Mouse (Mus musculus) urinary bladder, postnatal 36 days (tissue): Measurements from ENCODE around the gene Lrrc58.
A peak's percentile ranks its signal among the peaks of the same experiment; 100 is the strongest.

Experiments
- DNase-seq, 2 experiments: peaks; one replicate each; pipeline ENCODE4 v3.0.0; 2022; ENCODE audit warnings: low spot score in 2 of 2, mixed read lengths in 1 of 2

The Lrrc58 gene

GRCm38 (mm10) chr16:37868506-37869469 lies 599 bp downstream of the Lrrc58 start:
- DNase-seq: peak; percentile 20 to 28

GRCm38 (mm10) chr16:37869470-37870231 lies 1.5 kb downstream of the Lrrc58 start:
- no peak for DNase-seq

DNA sequence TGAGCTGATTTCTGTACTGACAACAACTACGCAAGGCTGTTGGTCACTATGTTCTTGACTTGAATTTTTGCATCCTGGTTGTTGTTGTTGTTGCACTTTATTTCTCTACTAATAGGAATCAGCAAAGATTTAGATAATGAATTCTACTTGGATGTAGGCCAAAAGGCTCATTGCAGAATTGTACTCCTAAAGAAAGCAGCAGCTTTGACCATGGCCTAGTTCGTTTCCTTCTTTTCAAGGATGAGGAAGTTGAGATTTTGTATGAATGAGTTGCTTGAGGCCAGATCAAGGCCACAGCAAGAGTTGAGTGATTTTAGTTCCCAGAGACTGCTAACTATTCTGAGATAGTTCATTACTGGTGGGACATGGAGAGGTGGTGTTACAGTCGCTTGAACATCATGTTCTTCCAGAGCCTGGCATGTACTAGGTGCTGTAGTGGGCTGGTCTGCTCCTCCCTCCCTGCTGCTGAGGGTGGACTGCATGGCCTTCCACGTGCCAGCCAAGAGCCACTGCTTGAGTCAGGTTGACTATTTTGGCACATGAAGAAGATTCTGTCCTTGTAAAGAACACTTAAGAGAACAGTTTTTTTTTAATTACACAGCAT lies 3.0 kb downstream of the Lrrc58 start:
- peak in 1 of 2 experiments; percentile 25 for DNase-seq

GRCm38 (mm10) chr16:37874501-37875235 lies 6.5 kb downstream of the Lrrc58 start:
- no peak for DNase-seq

DNA sequence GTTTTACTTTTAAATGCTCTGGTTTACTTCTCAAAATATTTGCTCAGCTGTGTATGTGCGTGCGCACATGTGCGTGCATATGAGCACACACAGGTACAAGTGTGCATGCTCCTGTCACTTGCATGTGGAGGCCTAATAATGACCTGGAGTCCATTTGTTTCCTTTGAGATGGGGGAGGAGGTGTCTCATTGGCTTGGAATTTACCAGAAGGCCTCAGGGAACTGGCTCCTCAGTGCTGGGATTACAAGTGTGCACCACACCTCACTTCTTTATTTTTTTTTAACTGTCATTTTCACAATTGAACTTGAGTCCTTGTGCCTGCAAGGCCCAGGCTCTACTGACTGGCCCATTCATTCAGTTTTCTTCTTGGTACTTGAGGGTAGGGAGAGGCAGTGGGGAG lies 9.2 kb downstream of the Lrrc58 start:
- DNase-seq: no peak

GRCm38 (mm10) chr16:37878951-37879505 lies 10.8 kb downstream of the Lrrc58 start:
- DNase-seq: no peak

DNA sequence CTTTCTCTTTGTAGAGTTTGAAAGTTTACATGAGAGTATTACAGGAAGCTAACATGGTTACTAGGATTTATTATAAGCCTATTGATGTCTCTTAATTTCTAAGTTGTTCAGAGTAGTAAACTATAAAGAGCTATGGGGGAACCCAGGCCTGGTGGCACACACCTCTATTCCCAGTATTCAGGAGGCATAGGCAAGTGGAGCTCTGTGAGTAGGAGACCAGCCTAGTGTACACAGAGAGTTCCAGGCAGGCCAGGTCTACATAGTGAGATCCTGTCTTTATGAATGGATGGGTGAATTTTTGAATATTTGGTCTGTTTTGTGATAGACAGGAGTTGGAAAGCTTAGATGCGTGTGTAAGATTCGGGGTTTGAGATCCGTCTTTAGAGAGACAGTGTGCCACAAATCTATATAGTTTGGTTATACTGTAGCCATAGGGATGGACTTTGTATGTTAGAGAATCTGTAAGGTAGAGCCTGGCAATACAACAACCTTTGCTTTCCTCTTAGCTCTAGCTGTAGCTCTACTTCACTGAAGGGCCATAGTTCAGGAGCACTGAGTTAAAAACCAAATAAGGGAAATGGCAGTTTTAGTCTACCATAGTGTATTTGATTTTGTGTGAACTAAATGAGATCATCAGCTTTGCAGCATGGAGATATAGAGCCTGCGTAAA lies 11.7 kb downstream of the Lrrc58 start:
- DNase-seq: no peak

- no peak for DNase-seq
These were observed 13.0 kb downstream of the Lrrc58 start for GRCm38 (mm10) chr16:37881168-37881567.

- no peak for DNase-seq
These were observed 20.8 kb downstream of the Lrrc58 start for GRCm38 (mm10) chr16:37888986-37889385.

- no peak for DNase-seq
These were observed 24.5 kb downstream of the Lrrc58 start for GRCm38 (mm10) chr16:37892667-37893066.

DNA sequence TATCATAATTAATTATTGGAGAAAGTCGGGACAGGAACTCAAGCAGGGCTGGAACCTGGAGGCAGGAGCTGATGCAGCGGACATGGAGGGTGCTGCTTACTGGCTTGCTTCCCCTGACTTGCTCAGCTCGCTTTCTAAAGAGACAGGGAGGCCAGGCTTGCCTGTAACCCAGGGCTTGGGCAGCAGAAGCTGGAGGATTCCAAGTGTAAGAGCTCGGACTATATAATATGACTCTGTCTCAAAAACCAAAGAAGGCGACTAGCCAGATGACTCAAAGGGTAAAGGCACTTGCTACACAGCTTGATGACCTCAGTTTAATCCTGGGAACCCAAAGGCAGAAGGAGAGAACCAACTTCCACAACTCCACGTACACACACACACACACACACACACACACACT lies 25.2 kb downstream of the Lrrc58 start:
- no peak for DNase-seq

DNA sequence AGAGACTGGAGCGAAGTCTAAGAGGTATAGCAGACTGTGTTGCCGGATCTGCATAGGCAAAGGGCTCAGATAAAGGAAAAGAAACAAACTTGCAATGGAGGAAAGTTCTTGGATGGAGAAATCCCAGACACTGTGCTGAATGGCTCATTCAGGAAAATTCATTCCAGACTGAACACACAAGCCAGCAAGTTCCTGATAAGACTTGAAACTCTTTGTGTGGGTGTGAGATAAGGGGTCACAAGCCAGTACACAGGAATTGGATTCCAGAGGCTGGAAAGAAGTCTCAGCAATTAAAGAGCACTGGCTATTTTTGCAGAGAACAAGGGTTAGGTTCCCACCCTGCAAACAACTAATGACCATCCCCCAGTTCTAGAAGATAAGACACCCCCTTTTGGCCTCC lies 25.8 kb downstream of the Lrrc58 start:
- DNase-seq: no peak

DNA sequence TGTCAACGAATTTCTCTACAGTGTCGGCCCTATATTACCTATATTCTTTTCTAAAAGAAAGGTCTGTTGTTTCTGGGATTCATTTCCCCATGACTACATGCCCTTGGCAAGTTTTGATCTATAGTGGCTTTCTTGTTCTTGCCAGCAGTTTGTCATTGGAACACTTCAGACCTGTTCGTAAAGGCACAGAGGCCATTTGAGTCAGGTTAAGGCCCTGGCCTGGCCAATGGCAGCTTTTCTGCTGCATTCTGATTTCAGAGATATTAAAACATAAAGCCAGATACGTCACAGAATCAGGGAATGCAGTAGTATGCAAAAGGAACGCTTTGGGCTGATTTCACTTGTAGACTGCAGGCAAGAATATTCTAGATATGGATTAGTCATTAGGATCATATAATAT lies 30.6 kb downstream of the Lrrc58 start:
- no peak for DNase-seq

DNA sequence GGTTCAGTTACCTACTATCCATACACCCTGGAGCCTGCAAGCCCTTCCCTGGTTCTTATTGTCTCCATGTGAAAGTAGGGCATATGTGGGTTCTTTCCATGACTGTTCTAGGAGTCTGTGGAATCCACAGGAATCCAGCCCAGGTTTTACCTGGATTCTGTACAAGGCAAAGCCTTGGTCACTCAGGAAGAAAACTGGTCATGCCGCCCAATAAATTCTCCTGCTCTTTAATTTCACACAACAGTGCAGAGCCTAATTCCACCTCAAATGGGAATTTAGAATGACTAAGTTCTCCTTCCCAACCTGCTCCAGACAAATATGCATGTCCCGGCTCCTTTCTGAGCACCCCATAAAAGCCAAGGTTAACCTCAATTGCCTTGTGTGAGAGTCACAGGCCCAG lies 31.2 kb downstream of the Lrrc58 start:
- DNase-seq: no peak

DNA sequence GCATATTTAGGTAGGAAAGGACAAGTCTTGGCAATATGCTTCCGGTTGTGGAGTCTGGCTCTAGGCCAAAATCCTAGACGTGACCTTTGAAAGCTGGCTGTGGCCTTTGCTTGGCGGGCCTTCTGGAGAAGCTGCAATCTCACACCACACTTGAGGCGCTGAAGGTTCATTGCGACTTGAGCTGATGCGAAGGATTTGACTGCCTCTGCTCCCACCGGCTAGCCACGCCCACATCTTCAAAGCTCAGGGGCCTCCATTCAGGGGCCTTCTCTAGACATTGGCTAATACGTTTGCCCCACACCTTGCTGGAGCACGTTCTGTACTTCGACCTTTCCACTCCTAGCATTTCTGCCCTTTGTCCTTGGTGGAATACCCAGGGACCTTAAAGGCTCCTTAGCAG lies 33.1 kb downstream of the Lrrc58 start:
- DNase-seq: no peak

GRCm38 (mm10) chr16:37906456-37906855 lies 38.3 kb downstream of the Lrrc58 start:
- no peak for DNase-seq

GRCm38 (mm10) chr16:37911086-37911485 lies 42.9 kb downstream of the Lrrc58 start:
- no peak for DNase-seq

DNA sequence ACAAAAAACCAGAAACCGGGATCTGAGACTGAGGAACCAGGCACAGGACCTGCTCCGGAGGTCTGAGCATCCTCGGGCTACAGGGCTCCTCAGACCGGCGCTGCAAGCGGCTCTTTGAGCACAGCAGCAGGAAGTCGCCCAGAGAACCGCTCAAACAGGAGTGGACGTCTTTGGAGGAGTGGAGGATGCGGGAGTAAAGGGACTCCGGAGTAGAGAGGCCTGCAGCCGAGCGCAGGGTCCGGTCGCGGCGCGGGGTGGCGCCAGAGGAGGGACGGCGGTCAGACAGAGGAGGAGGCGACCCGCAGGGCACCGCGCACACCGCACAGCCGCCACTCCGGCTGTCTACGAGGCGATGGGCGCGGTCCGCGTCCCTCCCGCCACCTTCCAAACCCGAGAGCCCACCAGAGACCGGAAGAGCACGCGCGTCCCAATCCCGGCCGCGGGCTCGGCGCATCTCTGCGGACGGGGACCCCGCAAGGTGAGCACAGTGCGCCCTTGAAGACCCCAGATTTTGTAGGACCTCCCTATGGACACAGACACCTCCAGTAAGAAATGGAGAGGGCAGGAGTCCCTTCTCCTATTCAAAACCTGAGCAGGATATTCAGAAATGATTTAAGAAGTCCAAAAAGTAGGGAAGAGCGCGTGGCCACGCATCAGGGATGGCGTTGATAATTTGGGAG lies 48.1 kb downstream of the Lrrc58 start, which contains the start of gene Gpr156:
TSS of gene Gpr156 (plus strand) at position 359 of the 680 bp plus-strand sequence.
- DNase-seq: peak; percentile 8 to 16

- DNase-seq: no peak
These were observed 48.6 kb downstream of the Lrrc58 start for GRCm38 (mm10) chr16:37916818-37917201.

DNA sequence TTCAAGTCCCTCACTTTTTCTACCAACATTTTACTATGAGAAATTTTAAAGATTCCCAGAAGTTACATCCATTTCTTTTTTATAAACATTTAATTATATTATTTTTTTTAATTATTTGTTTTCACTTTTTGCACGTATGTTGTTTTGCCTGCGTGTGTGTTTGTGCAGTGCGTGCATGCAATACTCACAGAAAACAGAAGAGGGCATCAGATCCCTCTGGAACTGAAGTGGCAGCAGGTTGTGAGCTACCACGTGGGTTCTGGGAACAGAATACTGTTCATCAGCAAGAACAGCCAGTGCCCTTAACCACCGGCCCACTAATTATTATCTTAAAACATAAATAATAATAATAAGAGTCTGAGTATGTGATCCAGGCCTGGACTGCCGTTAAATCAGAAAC lies 50.8 kb downstream of the Lrrc58 start:
- DNase-seq: no peak
